Mouse (Mus musculus) intestine, embryonic 16.5 days (tissue): ENCODE results near the gene Dnajc6. TPM values are rescaled to one million over a fixed set of nuclear protein-coding genes. Genes with fewer than 3 reads are reported as not detected.

Experiments used
- ATAC-seq: fragments of 200-750 bp; cut with Nextera tagmentation; 2 replicates; pipeline ENCODE4 v1.8.0; 2017; ENCODE audit warnings: moderate TSS enrichment, moderate library complexity
- H3K27ac ChIP-seq: fragments of 300-500 bp; sonication (generic); 2 replicates; pipeline ENCODE4 v1.5.1; 2014; ENCODE audit warnings: mild to moderate bottlenecking, low read length
- H3K27me3 ChIP-seq: fragments of 300-500 bp; sonication (generic); replicated peaks from 2 replicates; pipeline ENCODE4 v1.6.1; 2014; ENCODE audit warnings: low read length, control low read depth, mixed read lengths; ENCODE audit not compliant: control insufficient read depth, insufficient read depth
- H3K36me3 ChIP-seq: fragments of 300-500 bp; sonication (generic); 2 replicates; pipeline ENCODE4 v1.6.1; 2014; ENCODE audit warnings: low read length, control low read depth; ENCODE audit not compliant: control insufficient read depth, insufficient read depth
- H3K4me1 ChIP-seq: fragments of 300-500 bp; sonication (generic); 2 replicates; pipeline ENCODE4 v1.6.1; 2014; ENCODE audit warnings: low read length, control low read depth, mixed read lengths; ENCODE audit not compliant: control insufficient read depth, insufficient read depth
- H3K4me2 ChIP-seq: fragments of 300-500 bp; sonication (generic); 2 replicates; pipeline ENCODE4 v1.6.1; 2014; ENCODE audit warnings: low read depth, low read length, control low read depth
- H3K4me3 ChIP-seq: fragments of 300-500 bp; sonication (generic); 2 replicates; pipeline ENCODE4 v1.5.1; 2014; ENCODE audit warnings: mild to moderate bottlenecking, low read length
- H3K9ac ChIP-seq: fragments of 300-500 bp; sonication (generic); 2 replicates; pipeline ENCODE4 v1.6.1; 2014; ENCODE audit warnings: low read depth, low read length
- H3K9me3 ChIP-seq: fragments of 300-500 bp; sonication (generic); 2 replicates; pipeline ENCODE4 v1.6.1; 2016; ENCODE audit warnings: low read length, control low read depth; ENCODE audit not compliant: control insufficient read depth
- WGBS: fragments of 180-500 bp; shearing (Covaris S2); extraction: QIAGEN DNeasy Blood & Tissue Kit; methylation state at CpG from one replicate; pipeline ENCODE4 v1.1.7; 2014; 5-methylcytosine and 5-hydroxymethylcytosine counted together
- polyA plus RNA-seq: library from polyadenylated mRNA; unstranded; fragments of >200 nt; fragmentation: Nextera tagmentation; extraction: Ambion mirVana; gene quantifications from 2 replicates; pipeline ENCODE4 v1.2.1, GENCODE M21; 2015

The Dnajc6 gene
- polyA plus RNA-seq, 1 experiment from 2014 or later, result 1.1 TPM

DNA sequence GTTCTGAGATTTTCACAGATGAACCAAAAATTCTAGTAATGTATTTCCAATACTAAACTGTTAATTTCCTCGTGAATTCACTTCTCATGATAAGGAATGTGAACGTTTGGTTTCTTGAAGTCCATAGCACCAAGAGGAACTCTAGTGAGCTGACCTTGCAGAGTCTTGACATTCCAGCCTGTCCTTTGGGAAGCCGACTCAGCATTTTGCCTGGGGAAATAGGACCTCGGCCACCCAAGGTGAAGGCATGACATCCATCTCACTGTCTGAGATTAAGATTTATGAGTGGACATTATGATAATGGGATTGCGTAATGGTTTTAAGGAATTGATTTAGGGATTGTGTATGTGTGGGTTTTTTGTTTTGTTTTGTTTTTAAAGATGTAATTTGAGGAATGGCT, 144.2 kb downstream of the Dnajc6 start:
- Histone ChIP-seq H3K27me3 (no peaks in the 10 kb centered on the region), H3K4me2 (no peak overlapping the region), H3K9ac (no peak overlapping the region), H3K4me3 (no peak overlapping the region), H3K27ac (no peak overlapping the region), H3K36me3 (no peaks in the 10 kb centered on the region), H3K4me1 (no peaks in the 10 kb centered on the region), H3K9me3 (no peaks in the 10 kb centered on the region)
- no peak for ATAC-seq
- 60% methylated on average over 5 of the region's 5 CpGs for WGBS

DNA sequence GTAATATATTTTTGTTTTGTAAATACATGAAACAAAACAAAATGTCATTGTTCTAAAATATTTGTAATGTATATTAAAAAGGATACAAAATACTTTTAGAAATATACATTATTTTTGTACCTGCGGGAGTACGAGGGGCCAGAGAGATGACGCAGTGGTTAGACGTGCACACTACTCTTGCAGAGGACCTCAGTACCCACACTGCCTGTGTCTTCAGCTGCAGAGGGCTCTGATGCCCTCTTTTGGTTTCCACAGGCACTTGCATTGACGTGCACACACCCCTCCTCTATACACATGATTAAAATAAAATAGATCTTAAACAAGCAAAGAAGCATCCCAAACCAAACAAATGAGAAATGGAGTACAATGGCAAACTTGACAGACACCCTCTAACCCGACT, 146.3 kb downstream of the Dnajc6 start:
- ATAC-seq, result no peak
- Histone ChIP-seq H3K27me3 (no peaks in the 10 kb centered on the region), H3K4me2 (no peak overlapping the region), H3K9ac (no peak overlapping the region), H3K9me3 (no peaks in the 10 kb centered on the region), H3K36me3 (no peaks in the 10 kb centered on the region), H3K27ac (no peak overlapping the region), H3K4me3 (no peak overlapping the region), H3K4me1 (no peaks in the 10 kb centered on the region)
- 84% methylated on average over 6 of the region's 6 CpGs for WGBS

DNA sequence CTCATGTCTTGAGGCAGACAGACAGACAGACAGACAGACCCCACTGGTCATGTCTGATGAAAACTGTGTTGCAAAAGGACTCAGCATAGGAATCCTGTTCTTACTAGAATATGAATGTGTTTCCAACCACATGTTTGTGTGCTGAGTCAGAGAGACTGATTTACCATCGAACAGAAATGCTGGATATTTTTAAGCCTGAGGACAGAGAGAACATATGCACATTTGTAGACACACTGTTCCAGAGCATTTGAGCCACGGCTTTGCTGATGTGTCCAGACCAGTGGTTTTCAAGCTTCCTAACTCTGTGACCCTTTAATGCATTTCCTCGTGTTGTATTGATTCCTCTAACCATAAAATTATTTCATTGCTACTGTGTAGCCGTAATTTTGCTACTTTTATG, 146.8 kb downstream of the Dnajc6 start:
- 68% methylated on average over 4 of the region's 4 CpGs for WGBS
- Histone ChIP-seq H3K9me3 (no peaks in the 10 kb centered on the region), H3K9ac (no peak overlapping the region), H3K4me1 (no peaks in the 10 kb centered on the region), H3K4me2 (no peak overlapping the region), H3K36me3 (no peaks in the 10 kb centered on the region), H3K4me3 (no peak overlapping the region), H3K27me3 (no peaks in the 10 kb centered on the region), H3K27ac (no peak overlapping the region)
- no peak for ATAC-seq

DNA sequence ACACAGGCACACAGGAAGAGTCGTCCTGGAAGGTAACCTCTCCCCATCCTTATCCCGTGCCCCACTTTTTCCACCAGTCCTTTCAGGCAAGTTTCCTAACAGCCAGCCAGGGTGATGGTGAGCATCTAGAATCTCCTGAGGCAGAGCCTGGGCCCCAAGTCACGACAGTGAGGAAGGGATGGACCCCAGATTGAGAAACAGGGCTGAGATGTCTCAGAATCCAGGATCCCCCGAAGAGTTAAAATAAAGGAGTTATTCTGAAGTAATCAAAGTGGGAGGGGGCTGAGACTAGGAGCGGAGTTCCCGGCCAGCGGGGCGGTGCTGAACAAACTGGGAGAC, 150.4 kb downstream of the Dnajc6 start:
- Histone ChIP-seq H3K27me3 (no peaks in the 10 kb centered on the region), H3K36me3 (no peaks in the 10 kb centered on the region), H3K4me3 (peak overlapping the region; percentile 76), H3K9me3 (no peaks in the 10 kb centered on the region), H3K27ac (peak overlapping the region; percentile 78), H3K4me1 (0 out of 2 replicates have a peak, but pooled peaks cover 6% of the 10 kb centered on the region), H3K4me2 (peak overlapping the region; percentile 85), H3K9ac (peak overlapping the region; percentile 78)
- no peak; the same call in 1 of the 2 replicates for ATAC-seq
- WGBS, result 0% methylated on average over 8 of the region's 8 CpGs

DNA sequence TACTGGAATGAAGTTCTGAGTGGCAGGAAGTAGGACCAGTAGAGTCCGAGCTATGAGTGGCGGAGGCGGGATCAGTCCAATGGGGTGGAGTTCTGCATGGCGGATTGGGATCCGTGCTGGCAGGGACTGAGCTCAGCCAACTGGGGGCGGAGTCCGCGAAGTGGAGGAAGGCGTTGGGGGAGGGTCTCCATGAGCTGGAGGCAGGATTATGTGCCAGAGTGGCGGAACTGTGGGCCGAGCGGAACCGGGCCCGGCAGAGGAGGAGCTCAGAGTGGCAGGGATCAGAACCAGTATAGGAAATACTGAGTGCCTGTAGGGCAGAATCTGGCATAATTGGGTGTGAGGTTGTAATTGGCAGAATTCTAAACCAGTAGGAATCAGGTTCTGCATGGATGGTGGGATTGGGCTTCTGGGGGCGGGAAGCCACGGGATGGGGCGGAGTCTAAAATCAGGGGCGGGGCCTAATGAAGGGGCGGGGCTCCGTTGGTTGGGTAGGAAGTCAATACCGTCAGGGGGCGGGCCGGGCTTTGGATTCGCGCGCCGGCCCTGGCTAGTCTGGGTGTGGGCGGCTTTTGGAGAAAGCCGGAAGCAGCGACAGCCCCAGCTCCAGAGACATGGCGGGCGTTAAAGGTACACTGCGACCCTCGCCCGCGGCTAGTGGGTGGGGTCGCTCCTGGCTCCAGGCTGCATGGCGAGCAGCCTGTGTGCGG, 150.9 kb downstream of the Dnajc6 start, which contains the start of gene Leprot:
TSS of gene Leprot (plus strand) at position 523 of the 710 bp plus-strand sequence.
- WGBS, result under 1% methylated on average over 39 of the region's 39 CpGs
- 0 out of 2 replicates have a peak, but pooled peaks cover 6% of the 10 kb centered on the region for H3K4me1 ChIP-seq
- peak within 1 kb of the TSS; percentile 85 for H3K4me2 ChIP-seq
- H3K36me3 ChIP-seq, result no peaks in the 10 kb centered on the region
- no peaks in the 10 kb centered on the region for H3K9me3 ChIP-seq
- peak; percentile 98 for ATAC-seq
- peak within 1 kb of the TSS; percentile 76 for H3K4me3 ChIP-seq
- peak within 1 kb of the TSS; percentile 83 for H3K9ac ChIP-seq
- no peaks in the 10 kb centered on the region for H3K27me3 ChIP-seq
- H3K27ac ChIP-seq, result peak within 1 kb of the TSS; percentile 89

DNA sequence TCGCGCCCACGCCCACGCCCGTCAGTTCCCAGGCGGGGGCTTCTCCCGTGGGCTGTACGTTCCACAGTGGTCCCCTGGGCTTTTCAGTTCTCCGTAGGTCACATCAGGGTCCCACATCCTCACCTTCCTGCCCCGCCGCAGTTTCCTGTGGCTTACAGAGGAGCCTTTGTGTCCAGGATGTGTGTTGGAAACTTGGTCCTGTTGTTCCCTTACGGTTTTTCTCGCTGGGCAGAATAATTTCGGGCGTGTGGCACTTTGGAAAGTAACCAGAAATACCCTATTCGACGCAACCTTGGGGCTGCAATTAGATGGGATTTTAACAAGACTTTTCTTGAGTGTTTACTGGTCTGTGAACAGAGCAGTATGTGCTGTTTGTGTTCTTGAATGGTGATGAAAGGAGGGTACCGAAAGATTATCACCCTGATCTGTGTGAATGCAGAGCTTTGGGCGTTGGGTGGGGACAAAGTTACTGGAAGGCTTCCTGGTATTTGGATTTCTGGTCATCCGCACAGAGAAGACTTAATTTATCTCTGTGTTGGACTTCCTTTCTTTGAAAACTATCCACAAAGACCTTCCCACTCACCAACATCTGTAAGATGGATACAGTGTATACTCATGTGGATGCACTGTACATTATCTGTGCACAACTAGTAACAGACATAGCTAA, 151.7 kb downstream of the Dnajc6 start:
- under 1% methylated on average over 20 of the region's 20 CpGs for WGBS
- peak overlapping the region; percentile 89 for H3K27ac ChIP-seq
- H3K9me3 ChIP-seq, result no peaks in the 10 kb centered on the region
- peak overlapping the region; percentile 83 for H3K9ac ChIP-seq
- no peak; the same call in 1 of the 2 replicates for ATAC-seq
- H3K27me3 ChIP-seq, result no peaks in the 10 kb centered on the region
- H3K4me1 ChIP-seq, result 0 out of 2 replicates have a peak, but pooled peaks cover 6% of the 10 kb centered on the region
- H3K4me2 ChIP-seq, result peak overlapping the region; percentile 63
- peak overlapping the region; percentile 76 for H3K4me3 ChIP-seq
- H3K36me3 ChIP-seq, result no peaks in the 10 kb centered on the region

DNA sequence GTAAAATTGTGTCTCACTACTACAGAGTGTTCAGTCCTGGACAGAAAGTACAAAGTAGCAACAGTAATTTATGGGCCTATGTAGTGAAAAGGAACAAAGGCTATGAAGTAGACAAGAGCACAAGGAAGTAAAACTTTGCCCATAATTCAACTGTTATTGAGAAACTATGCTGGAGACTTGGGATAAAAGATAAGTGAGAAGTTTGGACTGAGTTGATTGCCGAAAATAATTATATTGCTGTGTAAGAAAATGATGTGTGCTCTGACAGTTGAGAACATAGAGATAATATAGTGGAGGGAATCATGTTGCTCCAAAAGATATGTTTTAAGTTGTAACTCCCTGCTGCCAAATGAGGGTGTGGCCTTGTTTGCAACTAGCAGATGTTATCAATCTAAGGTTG, 152.3 kb downstream of the Dnajc6 start:
- H3K27me3 ChIP-seq, result no peaks in the 10 kb centered on the region

DNA sequence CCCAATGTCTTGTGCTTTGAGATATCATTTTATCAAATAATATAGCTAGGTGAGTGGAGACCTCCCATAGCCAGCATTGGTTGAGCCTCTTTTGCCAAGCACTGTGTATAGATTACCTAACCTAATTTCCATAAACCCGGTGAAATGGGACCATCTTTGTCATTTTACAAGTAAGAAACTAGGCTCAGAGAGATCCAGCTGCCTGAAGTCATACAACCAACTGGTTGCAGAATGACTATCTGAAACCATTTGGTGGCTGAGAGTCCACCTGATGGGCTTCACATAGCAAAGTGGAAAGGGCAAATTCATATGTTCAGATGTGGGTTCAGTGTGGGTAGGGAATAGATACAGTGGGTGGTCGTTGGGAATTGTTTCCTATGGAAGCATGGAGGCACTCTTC, 154.5 kb downstream of the Dnajc6 start:
- 0 out of 2 replicates have a peak, but pooled peaks cover 6% of the 10 kb centered on the region for H3K4me1 ChIP-seq
- H3K36me3 ChIP-seq, result no peaks in the 10 kb centered on the region
- H3K4me3 ChIP-seq, result no peak overlapping the region
- 93% methylated on average over 2 of the region's 2 CpGs for WGBS
- H3K4me2 ChIP-seq, result no peak overlapping the region
- no peaks in the 10 kb centered on the region for H3K27me3 ChIP-seq
- H3K9me3 ChIP-seq, result no peaks in the 10 kb centered on the region
- no peak overlapping the region for H3K9ac ChIP-seq
- no peak for ATAC-seq
- no peak overlapping the region for H3K27ac ChIP-seq

More for the DNA sequence above, 152.3 kb downstream of the Dnajc6 start:
- Histone ChIP-seq H3K4me2 (peak overlapping the region; percentile 63), H3K4me1 (0 out of 2 replicates have a peak, but pooled peaks cover 6% of the 10 kb centered on the region), H3K36me3 (no peaks in the 10 kb centered on the region), H3K27ac (peak overlapping the region; percentile 89), H3K9ac (peak overlapping the region; percentile 83; the same call in 1 of the 2 replicates), H3K9me3 (no peaks in the 10 kb centered on the region), H3K4me3 (peak overlapping the region; percentile 76)
- WGBS, result 58% methylated on average over 1 of the region's 1 CpGs
- peak; percentile 20; the same call in 1 of the 2 replicates for ATAC-seq

DNA sequence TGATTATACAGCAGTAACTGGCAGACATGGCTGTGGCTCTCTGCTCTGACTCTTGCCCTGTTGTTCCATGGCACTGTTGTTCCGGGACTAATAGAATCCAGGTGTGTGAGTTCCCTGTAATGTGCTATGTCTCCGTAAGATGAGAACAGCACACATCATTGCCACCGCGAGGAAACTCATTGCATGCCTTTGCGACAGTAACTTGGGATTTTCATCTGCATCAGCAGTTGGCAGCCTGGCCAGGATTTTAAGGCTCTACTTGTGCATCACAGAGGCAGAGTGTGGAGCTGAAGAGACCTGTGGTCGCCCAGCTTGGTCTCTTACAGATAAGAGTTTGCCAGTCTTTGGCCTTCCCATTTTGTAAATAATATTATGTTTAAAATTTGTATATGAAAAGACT, 157.8 kb downstream of the Dnajc6 start:
- Histone ChIP-seq H3K4me1 (0 out of 2 replicates have a peak, but pooled peaks cover 3% of the 10 kb centered on the region), H3K27me3 (no peaks in the 10 kb centered on the region), H3K9ac (no peak overlapping the region), H3K4me3 (no peak overlapping the region), H3K4me2 (no peak overlapping the region), H3K27ac (no peak overlapping the region), H3K9me3 (no peaks in the 10 kb centered on the region), H3K36me3 (peaks cover 5% of the 10 kb centered on the region; the same call in 1 of the 2 replicates)
- 89% methylated on average over 6 of the region's 6 CpGs for WGBS
- ATAC-seq, result no peak
